Mouse (Mus musculus) liver, postnatal 0 days (tissue): Measurements from ENCODE around the gene Btg2.

ENCODE experiments used
- CTCF ChIP-seq: sonication (generic); IDR thresholded peaks from 2 replicates; pipeline ENCODE4 v1.5.1; 2016; ENCODE audit warnings: antibody characterized with exemption, low read depth
- EP300 ChIP-seq: IDR thresholded peaks from 2 replicates; pipeline ENCODE4 v1.6.1; 2016; ENCODE audit warnings: antibody characterized with exemption, low read depth, mild to moderate bottlenecking

GRCm38 (mm10) chr1:134120179-134120578 lies 41.3 kb upstream of the Btg2 start:
- TF ChIP-seq CTCF (peak; percentile 90), EP300 (no peak)
